ENCODE assay signal across 29 mouse cellular contexts in genomic region chr9:77766767-77767166, GRCm38 (mm10). TPM values are rescaled to one million over a fixed set of nuclear protein-coding genes. Genes with fewer than 3 reads are reported as not detected.
DNase-seq lines count a peak whose midpoint lies in the region; ATAC-seq and TF ChIP-seq lines count a peak whose summit lies in the region.
"Had no signal": no experiment of that assay in that cellular context is flagged by ENCODE, and none has a peak within 500 bp of the region (broad histone marks: within the 10 kb centered on the region; RNA-seq: fewer than 3 reads in every experiment).

No protein-coding gene starts in this region.

- no peak overlapping the region for H3K27ac ChIP-seq in lung, embryonic 14.5 days (ENCODE audit: low read depth)
- no peak overlapping the region for H3K27ac ChIP-seq in midbrain, embryonic 11.5 days (ENCODE audit: low read depth, low read length)
- no peak overlapping the region for H3K27ac ChIP-seq in midbrain, postnatal 0 days (ENCODE audit: low read depth, low read length)
- H3K27ac ChIP-seq: embryonic facial prominence, embryonic 12.5 days; heart, embryonic 13.5 days; hindbrain, embryonic 10.5 days; hindbrain, embryonic 15.5 days; layer of hippocampus, adult 2 months; left cerebral cortex, adult 2 months; limb, embryonic 13.5 days; liver, embryonic 15.5 days; midbrain, embryonic 12.5 days; neural tube, embryonic 13.5 days had no signal

- no peak for TF ChIP-seq CTCF in lung, embryonic 14.5 days (IDR thresholded peaks at IDR 0.05; ENCODE audit: low read depth)
- TF ChIP-seq CTCF in midbrain, postnatal 0 days (IDR thresholded peaks at IDR 0.05), result no peak

- H3K4me3 ChIP-seq in lung, embryonic 14.5 days (ENCODE audit: low read depth, low read length), result no peak overlapping the region
- no peak overlapping the region for H3K4me3 ChIP-seq in midbrain, embryonic 11.5 days (ENCODE audit: low read depth, low read length)
- no peak overlapping the region for H3K4me3 ChIP-seq in midbrain, postnatal 0 days (ENCODE audit: low read depth, low read length)
- H3K4me3 ChIP-seq: embryonic facial prominence, embryonic 12.5 days; heart, embryonic 13.5 days; hindbrain, embryonic 10.5 days; hindbrain, embryonic 15.5 days; layer of hippocampus, adult 2 months; left cerebral cortex, adult 2 months; limb, embryonic 13.5 days; liver, embryonic 15.5 days; midbrain, embryonic 12.5 days; neural tube, embryonic 13.5 days had no signal

- H3K9ac ChIP-seq in lung, embryonic 14.5 days, result no peak overlapping the region
- H3K9ac ChIP-seq in midbrain, embryonic 11.5 days (ENCODE audit: low read length), result no peak overlapping the region
- no peak overlapping the region for H3K9ac ChIP-seq in midbrain, postnatal 0 days (replicated peaks; ENCODE audit: low read length, poor library complexity, severe bottlenecking)
- H3K9ac ChIP-seq: embryonic facial prominence, embryonic 12.5 days; heart, embryonic 13.5 days; hindbrain, embryonic 15.5 days; limb, embryonic 13.5 days; liver, embryonic 15.5 days; midbrain, embryonic 12.5 days; neural tube, embryonic 13.5 days had no signal

- H3K4me2 ChIP-seq in lung, embryonic 14.5 days, result no peak overlapping the region
- H3K4me2 ChIP-seq in midbrain, embryonic 11.5 days, result no peak overlapping the region
- no peak overlapping the region for H3K4me2 ChIP-seq in midbrain, postnatal 0 days (ENCODE audit: low read depth, low read length, poor library complexity, severe bottlenecking)
- H3K4me2 ChIP-seq: embryonic facial prominence, embryonic 12.5 days; heart, embryonic 13.5 days; hindbrain, embryonic 15.5 days; limb, embryonic 13.5 days; liver, embryonic 15.5 days; midbrain, embryonic 12.5 days; neural tube, embryonic 13.5 days had no signal

- ATAC-seq in lung, embryonic 14.5 days (ENCODE audit: insufficient read depth), result peak; percentile 70
- ATAC-seq in midbrain, embryonic 11.5 days (ENCODE audit: low FRiP score), result no peak
- no peak for ATAC-seq in midbrain, postnatal 0 days (ENCODE audit: low FRiP score)
- ATAC-seq: forebrain, embryonic 14.5 days; inflammation-experienced regulatory T-cells, adult 6 months had no signal

- 50% methylated on average over 3 of the region's 3 CpGs for WGBS in lung, embryonic 14.5 days
- WGBS in midbrain, embryonic 11.5 days, result 82% methylated on average over 3 of the region's 3 CpGs
- WGBS in midbrain, postnatal 0 days, result 82% methylated on average over 3 of the region's 3 CpGs

- H3K36me3 ChIP-seq in lung, embryonic 14.5 days (ENCODE audit: insufficient read depth), result 0 out of 2 replicates have a peak, but pooled peaks cover 5% of the 10 kb centered on the region
- 0 out of 2 replicates have a peak, but pooled peaks cover 3% of the 10 kb centered on the region for H3K36me3 ChIP-seq in midbrain, embryonic 11.5 days (ENCODE audit: control insufficient read depth, insufficient read depth, low read length)
- H3K36me3 ChIP-seq in midbrain, postnatal 0 days (ENCODE audit: insufficient read depth, low read length), result no peaks in the 10 kb centered on the region
- H3K36me3 ChIP-seq: hindbrain, embryonic 15.5 days had no signal

- DNase-seq in heart, adult 11 months, result peak; percentile 44
- no peak for DNase-seq in heart, postnatal 14 days
- no peak for DNase-seq in lung, embryonic 14.5 days
- DNase-seq in lung, postnatal 14 days, result no peak
- peak; percentile 35 for DNase-seq in midbrain, embryonic 11.5 days (ENCODE audit: low spot score, missing footprints)
- no peak for DNase-seq in midbrain, postnatal 0 days (ENCODE audit: low spot score)
- no peak for DNase-seq in left cerebral cortex, postnatal 14 days (ENCODE audit: low spot score in 2 of 2)
- DNase-seq: adrenal gland, postnatal 14 days; cerebellum, adult 11 months; cerebellum, adult 9-10 months; embryo, embryonic 11 days; gastrocnemius, postnatal 25 days; heart, postnatal 10 days; kidney, adult 11 months; right cerebral cortex, postnatal 4 days; thymus, adult 18-20 months; thymus, postnatal 4 days had no signal

- H3K9me3 ChIP-seq in lung, embryonic 14.5 days (ENCODE audit: low read depth, low read length), result no peaks in the 10 kb centered on the region
- no peaks in the 10 kb centered on the region for H3K9me3 ChIP-seq in midbrain, embryonic 11.5 days (ENCODE audit: control insufficient read depth, low read length)
- H3K9me3 ChIP-seq in midbrain, postnatal 0 days (ENCODE audit: low read length), result no peaks in the 10 kb centered on the region
- H3K9me3 ChIP-seq: embryonic facial prominence, embryonic 12.5 days; heart, embryonic 13.5 days; hindbrain, embryonic 10.5 days; hindbrain, embryonic 15.5 days; limb, embryonic 13.5 days; liver, embryonic 15.5 days; midbrain, embryonic 12.5 days; neural tube, embryonic 13.5 days had no signal

- no peaks in the 10 kb centered on the region for H3K4me1 ChIP-seq in lung, embryonic 14.5 days (ENCODE audit: insufficient read depth)
- H3K4me1 ChIP-seq in midbrain, embryonic 11.5 days (ENCODE audit: control insufficient read depth, insufficient read depth, low read length), result peaks cover 15% of the 10 kb centered on the region
- H3K4me1 ChIP-seq in midbrain, postnatal 0 days (ENCODE audit: insufficient read depth, low read length), result peaks cover 4% of the 10 kb centered on the region
- H3K4me1 ChIP-seq: embryonic facial prominence, embryonic 12.5 days; heart, embryonic 13.5 days had no signal

- no peaks in the 10 kb centered on the region for H3K27me3 ChIP-seq in lung, embryonic 14.5 days (ENCODE audit: insufficient read depth, low read length)
- H3K27me3 ChIP-seq in midbrain, embryonic 11.5 days (ENCODE audit: control insufficient read depth, insufficient read depth, low read length), result no peaks in the 10 kb centered on the region
- no peaks in the 10 kb centered on the region for H3K27me3 ChIP-seq in midbrain, postnatal 0 days (ENCODE audit: insufficient read depth, low read length)
- H3K27me3 ChIP-seq: embryonic facial prominence, embryonic 12.5 days; heart, embryonic 13.5 days; hindbrain, embryonic 15.5 days; limb, embryonic 13.5 days; liver, embryonic 15.5 days; midbrain, embryonic 12.5 days; neural tube, embryonic 13.5 days had no signal

- intact Hi-C loops in heart, postnatal 14 days (cut with DNase I), result no loop called here
- intact Hi-C loops in left cerebral cortex, postnatal 14 days (cut with DNase I), result no loop called here

RNA-seq across cellular contexts. Expression of gene Gclc, which starts 12.4 kb away (rescaled TPM):
- 10 to 100 TPM in 1 of 2 experiments, 1 to 10 TPM in 1; 9.7 to 11.6 TPM for total RNA-seq in heart, postnatal 14 days (2021)
- polyA plus RNA-seq in lung, embryonic 14.5 days (2014; fragmentation: Nextera tagmentation; extraction: Ambion mirVana), result 20.4 and 21.2 TPM in 2 replicates
- 21.0 and 21.6 TPM in 2 replicates for polyA plus RNA-seq in midbrain, embryonic 11.5 days (2014; fragmentation: Nextera tagmentation; extraction: Ambion mirVana)
- 23.7 and 29.7 TPM in 2 replicates for total RNA-seq in midbrain, postnatal 0 days (2014; rRNA removed)
- 13.3 and 15.7 TPM in 2 replicates for polyA plus RNA-seq in midbrain, postnatal 0 days (2015; fragmentation: Nextera tagmentation; extraction: Ambion mirVana)
- 10 to 100 TPM; 35.1 to 36.3 TPM for total RNA-seq in left cerebral cortex, postnatal 14 days (2021)

Comparison
In these comparisons a context has a peak if more than half of its experiments do, and no peak if none do; other contexts are left out.
1. DNase-seq: peak in heart, adult 11 months (single experiment) and midbrain, embryonic 11.5 days (single experiment); none in heart, postnatal 14 days (0 of 2), lung, embryonic 14.5 days (single experiment), lung, postnatal 14 days (single experiment), midbrain, postnatal 0 days (single experiment) and left cerebral cortex, postnatal 14 days (0 of 2).